Mouse (Mus musculus) midbrain, embryonic 11.5 days (tissue): ENCODE results near the gene Nyap1. TPM values are rescaled to one million over a fixed set of nuclear protein-coding genes. Genes with fewer than 3 reads are reported as not detected.
"Not testable (repeated sequence)": the region's sequence is repeated elsewhere in the genome, so short reads cannot be mapped to it uniquely, and the experiment has no call there.

ENCODE experiments used
- ATAC-seq: fragments of 200-750 bp; cut with Nextera tagmentation; 2 replicates; pipeline ENCODE4 v1.8.0; 2017; ENCODE audit warnings: moderate TSS enrichment, moderate library complexity; ENCODE audit not compliant: low FRiP score
- DNase-seq: peaks from one replicate; pipeline ENCODE4 v3.0.0; 2015; ENCODE audit warnings: low spot score; ENCODE audit errors: missing footprints
- H3K27ac ChIP-seq: fragments of 300-500 bp; sonication (generic); 2 replicates; pipeline ENCODE4 v1.5.1; 2014; ENCODE audit warnings: low read depth, low read length
- H3K27me3 ChIP-seq: fragments of 300-500 bp; sonication (generic); 2 replicates; pipeline ENCODE4 v1.6.1; 2014; ENCODE audit warnings: mild to moderate bottlenecking, low read length, moderate library complexity, mixed read lengths; ENCODE audit not compliant: control insufficient read depth, insufficient read depth
- H3K36me3 ChIP-seq: fragments of 300-500 bp; sonication (generic); 2 replicates; pipeline ENCODE4 v1.6.1; 2014; ENCODE audit warnings: mild to moderate bottlenecking, low read length, moderate library complexity, mixed read lengths; ENCODE audit not compliant: control insufficient read depth, insufficient read depth
- H3K4me1 ChIP-seq: fragments of 300-500 bp; sonication (generic); 2 replicates; pipeline ENCODE4 v1.6.1; 2014; ENCODE audit warnings: low read length; ENCODE audit not compliant: control insufficient read depth, insufficient read depth
- H3K4me2 ChIP-seq: fragments of 300-500 bp; sonication (generic); 2 replicates; pipeline ENCODE4 v1.6.1; 2014; ENCODE audit warnings: mild to moderate bottlenecking, moderate library complexity
- H3K4me3 ChIP-seq: fragments of 300-500 bp; sonication (generic); 2 replicates; pipeline ENCODE4 v1.5.1; 2014; ENCODE audit warnings: low read depth, low read length
- H3K9ac ChIP-seq: fragments of 300-500 bp; sonication (generic); 2 replicates; pipeline ENCODE4 v1.6.1; 2014; ENCODE audit warnings: low read length
- H3K9me3 ChIP-seq: fragments of 300-500 bp; sonication (generic); 2 replicates; pipeline ENCODE4 v1.6.1; 2016; ENCODE audit warnings: low read length; ENCODE audit not compliant: control insufficient read depth
- WGBS: fragments of 180-500 bp; shearing (Covaris S2); extraction: QIAGEN DNeasy Blood & Tissue Kit; methylation state at CpG from one replicate; pipeline ENCODE4 v1.1.7; 2014; 5-methylcytosine and 5-hydroxymethylcytosine counted together
- polyA plus RNA-seq: library from polyadenylated mRNA; unstranded; fragments of >200 nt; fragmentation: Nextera tagmentation; extraction: Ambion mirVana; gene quantifications from 2 replicates; pipeline ENCODE4 v1.2.1, GENCODE M21; 2014

Gene Nyap1
- polyA plus RNA-seq, 1 experiment from 2014 or later, result 4.8 TPM

- ATAC-seq (no peak), DNase-seq (no peak)
- peak overlapping the region; percentile 94 for H3K4me2 ChIP-seq
- H3K27me3 ChIP-seq, result no peaks in the 10 kb centered on the region
- H3K36me3 ChIP-seq, result peaks cover 4% of the 10 kb centered on the region; the same call in 1 of the 2 replicates
- H3K27ac ChIP-seq, result peak overlapping the region; percentile 45
- H3K9ac ChIP-seq, result peak overlapping the region; percentile 83
- WGBS, result 25% methylated on average over 9 of the region's 9 CpGs
- H3K4me1 ChIP-seq, result peaks cover 46% of the 10 kb centered on the region
- H3K9me3 ChIP-seq, result no peaks in the 10 kb centered on the region
- peak overlapping the region; percentile 75 for H3K4me3 ChIP-seq
Measured at GRCm38 (mm10) chr5:137739471-137739870, 1.9 kb downstream of the Nyap1 start.

DNA sequence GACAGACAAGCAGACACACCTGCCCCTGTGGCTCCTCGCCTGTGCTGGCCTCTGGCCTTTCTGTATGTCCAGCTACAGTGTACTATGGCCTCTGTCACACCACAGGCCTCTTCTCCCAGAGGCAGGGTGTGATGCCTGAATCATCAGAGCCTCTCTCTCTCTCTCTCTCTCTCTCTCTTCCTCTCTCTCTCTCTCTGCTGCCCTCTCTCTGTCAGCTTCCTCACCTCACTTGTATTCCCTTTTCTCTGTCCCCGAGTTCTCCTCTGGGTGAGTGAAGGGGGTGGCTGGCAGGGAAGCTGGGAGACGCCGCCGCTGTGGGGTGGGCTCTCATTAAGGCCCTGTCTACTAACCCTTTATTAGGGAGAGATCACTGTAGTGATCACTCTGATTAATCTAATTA is 2.9 kb downstream of the Nyap1 start:
- DNase-seq, result no peak
- Histone ChIP-seq H3K4me2 (peak overlapping the region; percentile 94; the same call in 1 of the 2 replicates), H3K36me3 (peaks cover 4% of the 10 kb centered on the region; the same call in 1 of the 2 replicates), H3K9me3 (no peaks in the 10 kb centered on the region), H3K4me3 (no peak overlapping the region), H3K27me3 (no peaks in the 10 kb centered on the region), H3K4me1 (peaks cover 54% of the 10 kb centered on the region), H3K27ac (peak overlapping the region; percentile 45), H3K9ac (peak overlapping the region; percentile 83; the same call in 1 of the 2 replicates)
- no peak for ATAC-seq
- 39% methylated on average over 5 of the region's 5 CpGs for WGBS

DNA sequence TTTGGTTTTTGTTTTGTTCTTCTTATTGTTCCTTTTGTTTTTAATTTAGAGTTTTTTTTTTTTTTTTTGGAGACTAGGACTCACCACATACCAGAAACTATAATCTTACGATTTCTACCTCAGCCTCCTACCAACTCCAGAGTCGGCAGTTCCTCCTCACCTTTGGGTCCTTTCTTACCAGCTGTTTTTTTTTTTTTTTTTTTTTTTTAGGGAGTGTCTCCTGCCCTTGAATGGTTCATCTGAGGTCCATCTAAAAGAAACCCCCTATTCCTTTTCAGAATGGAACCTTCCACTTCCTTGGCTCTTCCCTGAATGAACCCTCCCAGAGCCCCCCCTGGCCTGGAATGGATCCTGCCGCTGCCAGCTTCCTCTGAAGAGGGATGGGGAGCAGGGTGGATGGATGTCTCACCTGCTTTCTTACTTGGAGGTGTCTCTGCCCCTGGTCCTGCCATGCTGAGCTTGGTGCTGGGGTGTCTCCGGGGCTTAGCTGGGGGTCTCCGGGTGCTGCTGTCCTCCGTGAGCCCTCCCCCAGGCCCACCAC is 3.9 kb downstream of the Nyap1 start:
- H3K9me3 ChIP-seq, result no peaks in the 10 kb centered on the region
- H3K36me3 ChIP-seq, result peaks cover 7% of the 10 kb centered on the region; the same call in 1 of the 2 replicates
- H3K27me3 ChIP-seq, result no peaks in the 10 kb centered on the region
- ATAC-seq, result no peak
- H3K4me2 ChIP-seq, result no peak overlapping the region
- DNase-seq, result no peak
- 86% methylated on average over 6 of the region's 6 CpGs for WGBS
- H3K4me1 ChIP-seq, result peaks cover 61% of the 10 kb centered on the region
- H3K9ac ChIP-seq, result no peak overlapping the region; the same call in 1 of the 2 replicates
- no peak overlapping the region for H3K4me3 ChIP-seq
- H3K27ac ChIP-seq, result no peak overlapping the region

DNA sequence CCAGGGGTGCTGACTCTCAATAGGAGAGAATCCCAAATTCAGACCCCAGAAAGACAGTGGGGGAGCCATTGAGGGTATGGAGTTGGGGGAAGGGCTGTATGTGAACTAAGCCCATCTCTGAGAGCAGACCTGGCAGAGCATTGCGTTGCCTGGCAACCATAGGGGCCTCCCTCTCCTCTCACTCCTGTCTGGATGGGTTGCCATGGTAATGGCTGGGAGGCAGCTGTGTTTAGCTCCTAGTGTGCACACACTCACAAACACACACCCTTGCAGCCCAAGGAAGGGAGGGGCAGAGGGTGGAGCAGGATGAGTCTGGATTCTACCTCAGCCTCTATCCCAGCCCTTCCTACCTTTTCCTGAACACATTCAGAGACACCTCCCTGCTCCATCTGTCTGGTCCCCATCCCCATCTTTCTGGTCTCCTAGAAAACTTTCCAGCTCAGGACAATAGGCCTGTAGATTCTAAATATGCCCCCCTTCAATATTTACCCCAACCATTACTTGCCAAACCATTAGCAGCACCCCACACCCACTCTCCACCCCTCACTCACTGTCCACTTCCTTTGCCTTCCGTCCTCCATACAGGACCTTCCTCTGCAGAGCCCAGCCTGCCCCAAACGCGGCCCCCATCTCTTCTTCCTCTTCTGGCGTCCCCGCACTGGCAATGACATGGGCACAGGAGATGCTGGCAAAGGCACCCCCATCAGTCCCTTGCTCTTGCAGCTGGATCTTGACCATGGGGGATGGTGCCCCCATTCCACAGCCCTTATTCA is 6.9 kb downstream of the Nyap1 start:
- peaks cover 53% of the 10 kb centered on the region for H3K4me1 ChIP-seq

GRCm38 (mm10) chr5:137733638-137734288 is 7.6 kb downstream of the Nyap1 start:
- 46% methylated on average over 12 of the region's 12 CpGs for whole genome bisulfite sequencing
- Histone ChIP-seq H3K36me3 (peaks cover 7% of the 10 kb centered on the region; the same call in 1 of the 2 replicates), H3K27ac (peak overlapping the region; percentile 97), H3K4me1 (peaks cover 46% of the 10 kb centered on the region), H3K4me3 (peak overlapping the region; percentile 15; the same call in 1 of the 2 replicates), H3K27me3 (no peaks in the 10 kb centered on the region), H3K9ac (peak overlapping the region; percentile 59), H3K9me3 (no peaks in the 10 kb centered on the region), H3K4me2 (peak overlapping the region; percentile 42)
- DNase-seq (peak; percentile 95), ATAC-seq (peak; percentile 75)

More for the DNA sequence above, 6.9 kb downstream of the Nyap1 start:
- peak overlapping the region; percentile 97 for H3K27ac ChIP-seq
- peak overlapping the region; percentile 59 for H3K9ac ChIP-seq
- H3K9me3 ChIP-seq, result no peaks in the 10 kb centered on the region
- peaks cover 7% of the 10 kb centered on the region; the same call in 1 of the 2 replicates for H3K36me3 ChIP-seq
- ATAC-seq (peak; percentile 97), DNase-seq (peak; percentile 98)
- H3K4me2 ChIP-seq, result peak overlapping the region; percentile 42
- no peaks in the 10 kb centered on the region for H3K27me3 ChIP-seq
- 66% methylated on average over 6 of the region's 6 CpGs for WGBS
- peak overlapping the region; percentile 15; the same call in 1 of the 2 replicates for H3K4me3 ChIP-seq

DNA sequence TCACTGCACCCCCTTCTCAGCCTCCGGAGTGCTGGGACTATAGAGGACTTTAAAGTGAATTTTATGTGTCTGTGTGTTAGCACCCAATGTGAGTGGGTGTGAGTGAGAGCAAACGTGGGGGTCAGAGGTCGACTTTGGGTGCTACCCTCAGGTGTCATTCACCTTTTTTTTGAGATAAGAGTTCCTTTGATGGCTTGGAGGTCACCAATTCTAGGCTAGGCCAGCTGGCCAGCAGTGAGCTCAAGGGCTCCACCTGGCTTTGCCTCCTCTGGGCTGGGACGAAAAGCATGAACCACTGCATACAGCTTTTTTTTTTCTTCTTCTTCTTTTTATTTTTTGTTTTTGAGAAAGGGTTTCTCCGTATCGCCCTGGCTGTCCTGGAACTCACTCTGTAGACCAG is 14.6 kb downstream of the Nyap1 start:
- Histone ChIP-seq H3K27ac (no peak overlapping the region), H3K4me3 (no peak overlapping the region), H3K4me1 (peaks cover 4% of the 10 kb centered on the region), H3K27me3 (no peaks in the 10 kb centered on the region), H3K9me3 (no peaks in the 10 kb centered on the region), H3K4me2 (no peak overlapping the region), H3K9ac (no peak overlapping the region), H3K36me3 (no peaks in the 10 kb centered on the region)
- ATAC-seq (no peak), DNase-seq (no peak)
- WGBS, result 78% methylated on average over 6 of the region's 6 CpGs

- WGBS, result 87% methylated on average over 5 of the region's 5 CpGs
- Histone ChIP-seq H3K9me3 (no peaks in the 10 kb centered on the region), H3K4me2 (no peak overlapping the region), H3K36me3 (no peaks in the 10 kb centered on the region), H3K27ac (no peak overlapping the region), H3K4me3 (no peak overlapping the region), H3K4me1 (no peaks in the 10 kb centered on the region), H3K9ac (no peak overlapping the region), H3K27me3 (no peaks in the 10 kb centered on the region)
- DNase-seq (no peak), ATAC-seq (no peak)
Measured at GRCm38 (mm10) chr5:137723840-137724239, 17.6 kb downstream of the Nyap1 start.

DNA sequence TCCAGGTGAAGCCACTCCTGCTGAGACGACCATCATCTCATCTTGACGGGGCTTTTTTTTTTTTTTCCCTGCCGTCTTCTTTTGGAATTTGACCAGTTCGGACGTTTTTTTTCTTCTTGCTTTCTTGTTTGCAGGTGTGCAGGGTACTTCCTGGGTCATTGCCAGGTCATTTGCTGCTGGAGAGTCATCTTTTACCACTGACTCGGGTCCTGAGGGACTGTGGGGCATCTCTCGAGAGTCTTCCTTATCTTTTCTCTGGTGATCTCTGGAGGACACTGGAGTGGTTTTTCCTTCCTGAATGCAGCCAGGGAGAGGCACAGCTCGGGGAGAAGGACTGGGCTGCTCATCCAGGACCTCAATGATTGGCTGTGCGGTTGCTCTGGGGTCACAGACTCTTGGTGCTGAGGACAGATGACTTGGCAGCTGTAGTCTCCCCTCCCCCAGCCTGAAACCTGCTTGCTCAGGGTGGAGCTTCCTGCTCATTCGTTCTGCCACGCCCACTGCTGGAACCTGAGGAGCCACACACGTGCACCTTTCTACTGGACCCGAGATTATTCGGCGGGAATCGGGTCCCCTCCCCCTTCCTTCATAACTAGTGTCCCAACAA is 20.7 kb downstream of the Nyap1 start:
- not testable (repeated sequence) for DNase-seq, H3K4me1 ChIP-seq, ATAC-seq, H3K9ac ChIP-seq, H3K9me3 ChIP-seq, H3K36me3 ChIP-seq, H3K27ac ChIP-seq, H3K4me3 ChIP-seq, H3K4me2 ChIP-seq, H3K27me3 ChIP-seq
- WGBS, result 37% methylated on average over 9 of the region's 16 CpGs
